Mouse (Mus musculus): ENCODE data around the gene Slc16a1.

Slc16a1 gene

DNA sequence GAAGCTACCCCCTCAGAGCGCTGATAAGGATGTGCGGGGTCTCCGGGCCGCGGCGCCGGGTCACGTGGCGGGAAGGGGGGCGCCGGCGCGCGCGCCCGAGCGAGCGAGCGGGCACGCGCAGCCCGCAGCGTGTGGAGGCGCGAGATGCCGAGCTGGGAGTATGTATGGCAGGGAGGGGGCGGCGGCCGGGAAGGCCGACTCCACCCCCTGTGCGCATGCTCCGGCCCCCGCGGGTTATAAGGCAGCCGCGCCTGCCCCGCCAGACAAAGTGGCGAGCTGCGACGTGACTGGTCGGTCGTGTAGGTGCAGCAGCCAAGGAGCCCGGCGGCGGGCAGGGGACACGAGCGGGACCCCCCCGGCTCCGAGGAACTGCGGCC is at the start of gene Slc16a1:
TSS of gene Slc16a1 (plus strand) at position 266 of the 377 bp plus-strand sequence.
- peak; percentile 86 for DNase-seq (ENCODE audit: low read depth, low spot score)

DNA sequence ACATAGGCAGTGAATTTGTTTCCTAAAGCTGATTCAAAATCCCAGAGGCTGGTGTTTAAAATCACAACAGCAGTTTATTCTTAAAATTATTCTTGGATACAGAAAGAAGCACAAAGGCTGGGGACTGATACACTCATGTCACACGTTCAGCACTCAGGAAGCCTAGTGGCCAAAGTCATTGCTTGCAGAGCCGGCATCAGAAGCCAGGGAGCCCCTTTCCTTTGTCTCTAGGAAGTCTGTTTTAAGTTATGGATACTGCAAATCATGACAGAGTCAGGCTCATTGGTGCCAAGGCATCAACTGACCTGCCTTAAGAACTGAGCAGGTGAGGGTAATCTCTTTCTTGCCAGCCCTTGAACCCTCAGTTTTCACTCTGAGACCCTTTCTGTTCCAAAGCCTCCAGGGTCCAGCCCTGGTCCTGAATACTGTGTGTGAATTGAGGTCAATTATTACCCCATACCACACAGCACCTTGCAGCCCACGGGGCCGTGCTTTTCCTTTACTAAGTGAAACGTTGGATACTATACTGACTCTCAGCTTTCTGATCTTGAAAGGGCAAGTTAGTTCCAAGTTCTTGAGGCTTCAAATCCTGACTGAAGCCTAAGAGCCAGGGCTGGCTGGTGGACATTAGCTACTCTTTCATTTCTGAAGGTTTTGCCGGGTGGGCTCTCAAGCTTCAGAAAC is 41.9 kb upstream of the Slc16a1 start:
- DNase-seq (ENCODE audit: low read depth, low spot score): no peak

DNA sequence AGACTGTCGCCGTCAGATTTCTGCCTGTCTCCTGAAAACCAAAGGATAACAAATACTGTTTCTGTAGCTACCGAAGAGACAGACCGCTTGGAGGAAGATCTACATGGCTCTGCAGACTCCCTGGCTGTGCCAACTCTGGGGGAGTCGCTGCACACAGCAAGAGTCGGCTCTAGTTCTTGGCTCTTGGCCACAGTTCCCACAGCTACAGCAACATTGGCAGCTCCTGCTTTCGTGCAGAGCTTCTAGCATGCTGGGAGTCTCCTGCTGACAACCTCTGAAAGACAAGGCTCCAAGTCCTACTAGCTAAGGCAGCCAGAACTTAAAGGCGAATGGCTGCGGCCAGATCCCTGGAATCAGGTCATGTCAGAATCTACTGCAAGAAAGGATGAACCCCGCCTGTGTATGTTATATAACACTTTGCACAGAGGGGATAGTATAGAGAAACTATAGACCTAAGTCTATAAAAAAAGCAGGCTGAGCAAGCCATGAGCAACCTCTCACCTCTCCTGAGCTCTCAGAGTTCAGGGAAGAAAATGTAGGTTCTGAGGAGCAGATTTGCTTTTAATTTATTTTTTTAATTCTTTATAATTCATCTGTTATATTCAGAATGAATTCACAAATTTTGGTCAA is 41.2 kb upstream of the Slc16a1 start:
- peak; percentile 83 for DNase-seq (ENCODE audit: low read depth, low spot score)

DNA sequence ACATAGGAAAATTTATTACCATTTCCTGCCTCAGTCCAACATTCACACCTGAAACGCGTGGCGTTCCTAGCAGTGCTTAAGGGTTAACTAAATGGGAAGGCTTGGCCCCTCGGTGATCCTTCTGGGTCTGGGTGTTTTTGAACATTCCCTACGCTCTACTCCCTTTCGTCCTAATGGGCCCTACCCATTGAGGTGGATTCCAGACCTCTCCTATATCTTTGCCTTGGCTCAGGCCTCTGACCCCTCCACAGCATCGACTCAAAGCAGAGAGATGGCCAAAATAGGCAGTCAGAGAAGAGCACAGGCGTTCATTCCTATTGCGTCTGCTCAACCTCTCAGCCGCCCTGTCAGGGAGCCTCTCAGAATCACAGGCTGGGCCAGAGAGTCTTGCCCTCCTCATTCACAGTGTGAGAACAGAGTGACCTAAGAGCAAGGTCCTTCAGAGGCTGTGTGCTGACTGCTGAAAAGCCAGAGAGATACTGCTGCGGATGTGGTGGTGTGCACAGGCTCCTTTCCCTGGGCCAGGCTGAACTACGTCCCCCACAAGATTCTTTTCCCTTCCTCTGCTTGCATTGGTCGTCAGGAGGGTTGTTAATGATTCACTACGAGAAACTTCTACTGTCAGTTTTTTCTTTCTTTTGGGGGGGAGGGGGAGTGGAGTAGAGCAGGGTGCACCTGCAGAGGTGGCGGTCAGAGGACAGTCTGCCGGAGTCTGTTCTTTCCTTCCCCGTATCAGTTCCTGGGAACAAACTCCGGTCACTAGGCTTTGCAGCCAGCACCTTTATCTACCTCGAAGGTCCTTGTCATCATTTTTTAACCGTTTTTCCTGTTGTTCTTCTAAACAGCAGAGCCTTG is 38.9 kb upstream of the Slc16a1 start:
- DNase-seq (ENCODE audit: low read depth, low spot score): no peak

DNA sequence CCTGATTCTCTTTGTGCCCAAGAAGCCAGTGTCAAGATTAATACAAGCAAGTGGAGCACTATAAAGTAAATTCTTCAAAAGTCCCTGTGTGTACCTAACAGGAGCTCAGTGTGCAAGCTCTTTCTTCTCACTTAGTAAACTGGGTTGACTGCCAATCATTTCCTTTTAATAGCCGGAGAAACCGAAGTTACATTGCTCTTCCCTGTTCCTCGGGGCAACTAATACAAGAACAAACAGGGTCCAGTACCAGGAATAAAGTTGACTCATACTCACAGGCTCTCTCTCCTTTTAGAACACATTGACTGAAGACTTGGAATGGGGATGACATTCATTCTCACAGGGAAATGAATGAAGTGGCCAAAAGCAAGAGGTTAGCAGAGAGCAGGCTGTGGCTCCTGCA is 37.8 kb upstream of the Slc16a1 start:
- DNase-seq (ENCODE audit: low read depth, low spot score): peak; percentile 50

DNA sequence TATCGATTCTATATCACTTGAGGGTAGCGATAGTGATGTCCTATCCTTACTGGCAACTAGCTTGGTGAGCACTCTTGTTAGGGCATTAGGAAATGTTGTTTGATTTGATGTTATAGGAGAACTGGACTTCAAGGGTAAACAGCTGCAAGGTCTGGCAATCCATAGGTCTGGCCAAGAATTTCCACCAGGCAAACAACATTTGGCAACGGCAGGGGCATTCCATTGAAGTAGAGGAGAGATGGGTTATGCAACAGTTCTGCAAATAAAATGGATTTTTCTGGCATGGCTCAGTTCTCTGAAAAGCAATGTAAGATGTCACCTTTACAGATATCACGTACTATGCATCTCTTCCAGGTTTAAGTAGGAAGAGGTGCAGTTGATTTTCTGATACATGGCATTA is 36.8 kb upstream of the Slc16a1 start:
- peak; percentile 52 for DNase-seq (ENCODE audit: low read depth, low spot score)

DNA sequence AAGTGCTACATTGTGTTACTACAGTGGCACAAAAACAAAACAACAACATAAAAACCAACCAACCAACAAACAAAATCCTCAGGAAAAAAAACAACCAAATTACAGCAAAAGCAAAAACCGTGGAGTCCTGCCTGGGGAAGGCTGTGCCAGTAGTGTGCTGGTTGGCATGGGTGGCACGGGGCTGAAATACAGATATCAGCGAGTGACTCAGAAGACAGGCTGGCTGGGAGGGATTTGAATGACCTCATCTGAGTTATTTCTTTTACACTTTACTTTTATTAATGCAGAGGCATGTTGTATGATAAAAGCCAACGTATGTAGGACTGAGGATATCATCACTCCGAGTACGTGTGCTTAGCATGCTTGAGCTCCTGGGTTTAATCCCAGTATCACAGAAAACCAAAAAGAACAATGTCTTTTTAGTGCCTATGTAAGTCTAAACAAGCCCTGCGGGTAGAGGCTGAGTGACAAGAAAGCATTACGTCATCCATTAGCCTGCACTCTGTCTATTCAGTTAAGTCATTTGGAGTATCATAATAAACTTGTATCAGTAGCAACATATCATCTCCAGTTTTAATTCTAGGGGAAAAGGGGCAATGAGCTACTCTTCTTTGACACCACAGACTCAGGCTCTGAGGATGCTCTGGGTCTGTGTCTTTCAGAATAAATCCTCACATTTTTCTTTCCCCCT is 28.6 kb upstream of the Slc16a1 start:
- no peak for DNase-seq (ENCODE audit: low read depth, low spot score)

DNA sequence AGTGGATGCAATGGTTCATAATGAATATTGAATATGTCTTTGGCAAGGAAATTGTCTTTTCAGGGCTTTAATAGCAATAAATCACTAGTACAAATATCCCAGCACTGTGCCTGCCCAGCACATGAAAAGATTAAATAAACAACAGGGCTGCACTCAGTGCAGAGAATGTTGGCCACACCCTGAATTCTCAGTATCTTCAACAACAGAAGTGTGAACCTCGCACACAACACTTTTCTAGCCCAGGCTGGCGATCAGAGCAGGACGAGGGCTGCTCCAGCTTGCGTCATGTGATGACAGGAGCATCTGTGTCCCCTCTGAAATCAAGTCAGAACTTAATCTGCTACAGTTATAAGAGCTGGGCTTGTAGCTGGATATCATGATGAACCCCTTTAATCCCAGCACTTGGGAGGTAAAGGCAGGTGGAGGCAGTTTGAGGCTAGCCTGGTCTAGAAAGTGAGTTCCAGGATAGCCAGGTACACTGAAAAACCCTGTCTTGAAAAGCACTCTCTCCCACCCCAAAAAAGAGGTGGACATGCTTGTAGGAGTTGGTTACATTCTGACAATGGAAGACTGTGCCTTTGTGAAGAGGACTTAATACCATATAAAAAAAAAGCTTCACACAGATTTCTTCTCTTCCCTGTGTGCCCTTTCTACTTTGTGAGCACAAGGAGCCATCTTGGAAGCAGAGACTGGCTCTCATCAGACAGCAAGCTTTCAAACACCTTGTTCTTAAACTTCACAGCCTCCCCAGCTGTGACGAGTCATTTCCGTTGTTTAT is 27.8 kb upstream of the Slc16a1 start:
- no peak for DNase-seq (ENCODE audit: low read depth, low spot score)

DNA sequence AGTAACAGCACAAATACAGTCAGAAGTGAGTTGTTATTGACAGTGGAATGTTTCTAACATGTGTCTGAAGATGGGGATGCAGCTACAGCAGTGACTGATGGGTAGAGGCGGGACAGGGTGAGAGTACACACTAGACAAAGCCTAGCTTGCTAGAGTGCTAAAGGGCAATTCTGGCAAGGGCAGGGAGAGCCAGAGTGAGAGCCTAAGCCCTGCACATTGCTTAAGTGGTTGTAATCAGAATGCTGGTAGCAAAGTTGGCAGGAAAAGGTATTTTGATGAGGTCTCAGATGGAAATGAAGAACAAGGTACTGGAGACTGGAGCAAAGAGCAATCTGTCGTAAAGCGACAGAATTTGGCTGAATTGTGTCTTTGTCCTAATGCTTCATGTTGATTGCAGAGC is 26.5 kb upstream of the Slc16a1 start:
- DNase-seq (ENCODE audit: low read depth, low spot score): no peak

DNA sequence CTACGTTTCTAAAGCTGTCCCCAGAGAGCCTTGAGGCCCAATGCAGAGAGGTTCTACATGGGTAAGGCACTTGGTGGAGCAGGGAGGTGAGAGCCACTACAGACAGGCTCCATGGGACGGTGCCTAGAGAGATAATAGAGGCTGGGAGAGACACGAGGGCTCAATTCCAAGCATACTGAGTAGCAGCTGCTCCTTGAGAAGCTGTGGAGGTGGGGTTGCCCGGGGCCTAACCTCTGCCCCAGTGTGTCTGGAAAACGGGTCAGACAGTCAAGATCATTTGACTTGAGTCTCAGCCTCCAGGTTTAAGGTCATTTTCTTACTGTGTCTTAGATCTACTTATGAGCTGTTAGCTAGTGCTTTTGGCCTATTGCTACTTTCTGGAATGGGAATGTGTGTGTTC is 25.4 kb upstream of the Slc16a1 start:
- DNase-seq (ENCODE audit: low read depth, low spot score): no peak

DNA sequence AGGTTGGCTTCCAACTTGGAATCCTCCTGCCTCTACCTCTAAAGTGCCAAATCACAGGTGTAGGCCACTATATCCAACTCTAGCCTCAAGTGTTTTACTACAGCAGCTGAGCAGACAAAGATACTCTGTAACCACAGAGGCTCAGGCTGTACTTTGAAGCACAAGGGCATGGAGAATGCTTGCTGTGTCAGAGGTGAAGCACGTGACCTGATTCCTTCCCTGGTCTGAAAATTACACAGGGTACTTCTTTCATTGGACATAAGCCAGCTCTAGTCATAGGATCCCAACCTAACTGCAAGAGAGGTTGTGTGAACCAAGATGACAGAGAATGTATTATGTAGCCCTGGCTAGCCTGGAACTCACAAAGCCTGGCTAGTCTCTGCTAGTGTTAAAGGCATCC is 24.4 kb upstream of the Slc16a1 start:
- no peak for DNase-seq (ENCODE audit: low read depth, low spot score)

DNA sequence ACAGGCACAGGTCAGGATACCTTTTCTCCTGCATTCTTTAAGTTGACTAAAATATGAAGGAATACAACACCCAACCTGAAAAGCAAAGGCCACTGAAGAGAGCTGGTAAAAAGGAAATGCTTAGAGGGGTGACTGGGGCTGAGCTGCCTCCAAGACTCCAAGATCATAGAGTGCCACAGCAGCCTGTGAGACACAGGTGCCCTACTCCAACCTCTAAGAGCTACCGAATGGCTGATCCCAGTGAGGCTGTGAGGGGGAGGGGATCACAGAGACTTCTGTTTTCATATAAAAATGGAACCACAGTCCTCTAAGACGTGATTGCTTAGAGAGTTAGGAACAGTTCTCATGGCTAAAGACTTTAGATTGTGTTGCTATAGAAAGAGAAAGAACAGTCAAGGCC is 23.3 kb upstream of the Slc16a1 start:
- no peak for DNase-seq (ENCODE audit: low read depth, low spot score)

DNA sequence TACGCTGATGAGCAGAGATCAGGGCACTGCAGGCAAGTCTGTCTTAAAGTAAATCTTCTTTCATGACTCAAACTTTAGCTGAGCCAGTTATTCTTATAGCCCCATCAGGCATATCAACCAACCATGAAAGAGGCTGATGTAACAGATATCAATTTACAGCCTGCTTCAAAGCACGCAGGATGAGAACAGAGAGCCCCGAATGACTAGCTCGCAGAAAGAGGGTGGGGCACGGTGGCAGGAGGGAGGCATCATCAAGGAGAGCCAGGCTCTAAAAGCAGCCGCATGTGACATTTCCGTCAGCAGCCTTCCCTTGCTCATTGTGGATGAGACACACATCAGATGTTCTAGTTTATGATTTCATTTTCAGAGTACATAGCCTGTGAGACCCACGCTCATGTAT is 22.3 kb upstream of the Slc16a1 start:
- DNase-seq (ENCODE audit: low read depth, low spot score): peak; percentile 51

DNA sequence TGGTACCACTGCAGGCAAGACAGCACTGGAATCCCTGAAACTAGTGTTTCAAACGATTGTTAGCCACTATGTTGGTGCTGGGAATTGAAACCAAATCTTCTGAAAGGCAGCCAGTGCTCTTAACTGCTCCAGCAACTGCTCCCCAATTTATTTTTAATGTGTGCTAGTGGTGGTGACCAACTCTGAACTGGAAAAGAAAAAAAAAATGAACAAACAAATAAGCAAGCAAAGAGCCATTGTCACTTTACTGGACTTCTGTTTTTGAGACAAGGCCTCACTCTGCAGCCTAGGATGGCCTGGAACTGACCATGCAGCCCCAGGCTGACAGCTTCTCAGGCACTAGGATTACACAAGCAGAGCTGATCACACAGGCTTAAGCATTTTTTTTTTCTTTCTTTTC is 16.6 kb upstream of the Slc16a1 start:
- no peak for DNase-seq (ENCODE audit: low read depth, low spot score)

DNA sequence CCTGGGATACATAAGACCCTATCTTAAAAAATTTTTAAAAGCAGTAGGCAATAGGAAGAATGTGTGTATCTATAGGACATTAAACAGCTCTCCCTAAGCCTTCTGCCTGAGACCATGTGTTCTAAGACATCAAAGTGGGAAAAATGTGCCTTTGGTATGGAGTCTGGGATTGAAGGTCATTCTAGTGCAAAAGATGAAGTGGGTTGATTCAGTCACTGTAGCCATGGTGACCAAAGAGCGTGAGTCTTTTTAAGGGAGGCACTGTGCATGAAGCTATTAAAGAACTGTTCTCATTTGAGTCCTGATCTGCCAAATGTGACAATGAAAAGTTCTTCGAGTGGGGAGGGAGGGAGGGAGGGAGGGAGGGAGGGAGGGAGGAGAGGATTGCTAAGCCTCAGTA is 8.7 kb upstream of the Slc16a1 start:
- DNase-seq (ENCODE audit: low read depth, low spot score): no peak

DNA sequence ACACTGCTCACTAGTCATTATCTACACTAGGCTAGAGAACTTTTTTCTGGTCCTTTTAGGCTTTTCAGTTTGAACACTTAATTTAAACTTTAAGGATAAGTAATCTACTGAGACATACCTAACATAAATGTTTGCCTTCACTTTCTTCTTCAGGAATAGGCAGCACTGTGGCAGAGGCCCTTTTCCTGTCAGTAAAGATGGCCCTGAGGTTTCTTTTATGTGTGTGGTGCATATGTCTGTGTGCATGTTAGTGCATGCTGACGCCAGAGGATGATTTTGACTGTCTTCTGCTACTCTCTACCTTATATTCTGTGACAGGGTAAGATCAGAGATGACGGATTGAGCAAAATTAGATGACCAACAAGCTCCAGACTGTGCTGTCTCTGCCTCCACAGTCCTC is 7.5 kb upstream of the Slc16a1 start:
- DNase-seq (ENCODE audit: low read depth, low spot score): no peak

DNA sequence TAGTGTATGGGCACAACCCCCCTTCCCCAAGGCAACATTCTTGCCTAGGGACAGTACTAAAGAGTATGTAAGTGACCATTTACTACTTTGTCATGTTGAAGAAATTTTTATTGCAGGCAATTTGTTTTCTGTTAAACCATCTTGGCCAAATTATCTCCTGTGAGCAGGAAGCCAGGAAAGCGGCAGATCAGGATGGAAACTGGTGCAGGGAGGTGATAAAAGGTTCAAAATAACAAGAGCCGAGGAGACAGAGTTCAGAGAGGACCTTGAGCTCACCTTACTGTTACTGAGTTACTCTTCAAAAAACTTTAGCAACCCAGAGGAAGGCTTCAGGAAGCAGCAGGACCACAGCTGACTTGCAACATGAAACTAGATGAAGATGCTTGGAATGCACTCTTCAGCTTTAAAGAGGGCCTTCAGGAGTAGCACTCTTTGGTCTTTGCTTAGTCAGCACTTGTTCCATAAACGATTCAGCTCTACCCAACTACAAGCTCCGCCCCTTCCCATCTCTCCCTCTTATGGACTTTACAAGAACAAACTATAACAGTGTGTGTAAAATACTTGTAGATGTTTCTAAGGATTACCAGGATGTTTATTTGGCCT is 5.8 kb upstream of the Slc16a1 start:
- DNase-seq (ENCODE audit: low read depth, low spot score): no peak

DNA sequence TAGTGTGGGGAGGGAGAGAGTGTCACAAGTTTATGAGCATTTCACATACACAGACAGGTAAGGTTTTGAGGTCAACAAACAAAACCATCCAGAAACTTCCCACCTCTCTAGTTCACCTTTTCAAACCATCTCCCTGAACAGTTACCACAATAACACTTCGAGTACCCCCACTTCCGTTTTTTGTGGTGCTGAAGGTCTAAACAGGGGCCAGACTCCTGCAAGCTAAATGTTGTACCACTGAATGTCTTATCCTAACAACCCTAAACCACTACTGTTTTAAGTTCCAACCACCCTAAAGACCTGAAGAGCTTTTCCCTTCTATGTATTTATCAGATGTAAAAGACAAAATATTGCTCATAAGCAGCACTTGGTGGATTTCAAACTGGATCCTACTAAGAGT is 2.0 kb upstream of the Slc16a1 start:
- no peak for DNase-seq (ENCODE audit: low read depth, low spot score)

DNA sequence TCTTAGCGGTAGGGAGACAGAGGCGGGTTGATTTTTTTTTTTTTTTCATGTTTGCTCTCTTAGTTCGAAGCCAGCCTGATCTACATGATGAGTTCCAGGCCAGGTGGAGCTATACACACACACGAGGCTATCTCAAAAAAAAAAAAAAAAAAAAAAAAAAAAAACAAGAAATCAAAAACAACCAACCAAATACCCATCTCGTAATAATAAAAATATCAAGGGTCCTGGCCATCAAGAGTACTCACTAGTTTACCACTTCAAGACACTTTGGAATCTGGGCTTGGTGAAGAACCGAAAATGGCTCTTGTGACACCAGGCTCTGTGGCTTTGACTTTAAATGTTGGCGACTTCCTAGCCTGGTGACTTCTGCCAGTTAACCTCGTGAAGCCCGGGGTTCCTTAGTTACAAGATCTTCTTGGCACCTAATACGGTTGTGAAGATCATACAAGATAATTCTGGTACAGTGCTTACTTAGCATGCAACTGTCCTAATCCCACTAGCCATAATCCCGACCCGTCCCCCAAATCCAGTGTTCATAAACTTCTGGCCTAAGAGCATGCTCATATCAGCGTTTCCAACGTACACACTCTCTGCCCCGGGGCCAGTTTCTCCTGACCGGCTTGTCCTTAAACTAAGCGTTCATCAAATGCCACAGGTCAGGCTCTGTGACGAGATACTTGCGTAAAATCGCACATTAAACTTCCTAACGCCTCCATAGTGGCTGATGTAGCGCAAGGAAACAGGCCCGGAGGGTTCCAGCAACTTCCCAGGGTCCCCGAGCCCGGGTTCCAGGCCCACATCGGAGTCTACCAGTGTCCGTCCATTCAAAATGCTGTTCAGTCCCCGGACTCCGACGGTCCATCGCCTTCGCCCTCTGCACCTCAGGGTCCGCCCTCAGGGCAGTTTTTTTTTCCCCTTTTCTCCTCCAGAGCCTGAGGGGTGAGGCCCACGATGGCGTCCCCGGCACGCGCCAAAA is 753 bp upstream of the Slc16a1 start:
- DNase-seq (ENCODE audit: low read depth, low spot score): peak; percentile 37
